Mouse (Mus musculus): Measurements from ENCODE around the gene Slc6a20a. TPM values are rescaled to one million over a fixed set of nuclear protein-coding genes. Genes with fewer than 3 reads are reported as not detected.

The Slc6a20a gene
- total and polyA plus RNA-seq, 3 experiments = not detected

GRCm38 (mm10) chr9:123688227-123688626 lies 9.5 kb upstream of the Slc6a20a start:
- Histone ChIP-seq H3K4me3 (ENCODE audit: control insufficient read depth in 1 of 2, insufficient read depth in 1 of 2, low read depth in 2 of 2, low read length in 2 of 2) (no peak overlapping the region), H3K36me3 (ENCODE audit: control insufficient read depth in 1 of 2, insufficient read depth in 2 of 2, low read length in 2 of 2) (no peaks in the 10 kb centered on the region; a peak in 1 of 4 replicates), H3K9ac (ENCODE audit: control insufficient read depth, low read depth, low read length, poor library complexity, severe bottlenecking) (no peak overlapping the region), H3K4me1 (ENCODE audit: control insufficient read depth in 1 of 2, insufficient read depth in 2 of 2, low read length in 2 of 2) (no peaks in the 10 kb centered on the region), H3K79me2 (ENCODE audit: control insufficient read depth, insufficient read depth, low read length, poor library complexity) (no peaks in the 10 kb centered on the region), H3K27me3 (ENCODE audit: control insufficient read depth in 1 of 2, insufficient read depth in 2 of 2, low read length in 2 of 2) (no peaks in the 10 kb centered on the region), H3K27ac (ENCODE audit: control insufficient read depth, low read depth, low read length) (no peak overlapping the region), H3K9me3 (replicated peaks; ENCODE audit: insufficient read depth, low read length) (no peaks in the 10 kb centered on the region)
- peak; percentile 59 for DNase-seq (ENCODE audit: low read depth, low spot score)
- no peak for TF ChIP-seq POLR2AphosphoS5 (IDR thresholded peaks at IDR 0.05; ENCODE audit: borderline replicate concordance, low read depth, low read length)
- no peak for TF ChIP-seq ZNF384 (IDR thresholded peaks at IDR 0.05; ENCODE audit: low read depth, low read length)
- no peak for TF ChIP-seq NRF1 (IDR thresholded peaks at IDR 0.05; ENCODE audit: insufficient read depth, low read depth, low read length, poor library complexity, severe bottlenecking)
- TF ChIP-seq CHD2 (IDR thresholded peaks at IDR 0.05; ENCODE audit: low read length) = no peak
- TF ChIP-seq HCFC1 (IDR thresholded peaks at IDR 0.05; ENCODE audit: low read depth, low read length) = no peak
- TF ChIP-seq EP300 (IDR thresholded peaks at IDR 0.05; ENCODE audit: low read depth in 1 of 2, low read length in 2 of 2) = peak; percentile 67 to 79
- no peak for TF ChIP-seq CTCF (IDR thresholded peaks at IDR 0.05 in 2 of 3, conservative IDR thresholded peaks at IDR 0.05 in 1 of 3; ENCODE audit: control insufficient read depth in 1 of 3, insufficient read depth in 1 of 3, low read depth in 2 of 3, low read length in 3 of 3, poor library complexity in 1 of 3, severe bottlenecking in 1 of 3)
- TF ChIP-seq USF2 (IDR thresholded peaks at IDR 0.05; ENCODE audit: borderline replicate concordance in 1 of 2, insufficient read depth in 1 of 2, low read depth in 1 of 2, low read length in 2 of 2) = no peak
- no peak for TF ChIP-seq MYB (IDR thresholded peaks at IDR 0.05; ENCODE audit: low read depth, low read length)
- TF ChIP-seq GATA1 (IDR thresholded peaks at IDR 0.05; ENCODE audit: low read depth, low read length) = peak; percentile 69
- TF ChIP-seq BHLHE40 (IDR thresholded peaks at IDR 0.05; ENCODE audit: borderline replicate concordance, low read depth, low read length) = no peak
- TF ChIP-seq TAL1 (IDR thresholded peaks at IDR 0.05; ENCODE audit: low read length) = peak; percentile 64
- no peak for TF ChIP-seq POLR2AphosphoS2 (IDR thresholded peaks at IDR 0.05; ENCODE audit: low read length)
- TF ChIP-seq SMC3 (IDR thresholded peaks at IDR 0.05; ENCODE audit: low read depth, low read length) = no peak
- no peak for TF ChIP-seq POLR2A (IDR thresholded peaks at IDR 0.05; ENCODE audit: control insufficient read depth in 1 of 2, insufficient read depth in 1 of 2, low read depth in 1 of 2, low read length in 2 of 2, poor library complexity in 1 of 2)
- no peak for TF ChIP-seq SIN3A (IDR thresholded peaks at IDR 0.05; ENCODE audit: low read length)
- no peak for TF ChIP-seq ZMIZ1 (IDR thresholded peaks at IDR 0.05; ENCODE audit: low read depth, low read length)
- TF ChIP-seq USF1 (IDR thresholded peaks at IDR 0.05; ENCODE audit: low read depth, low read length) = no peak
- TF ChIP-seq GABPA (IDR thresholded peaks at IDR 0.05; ENCODE audit: low read depth, low read length) = no peak
- TF ChIP-seq E2F4 (IDR thresholded peaks at IDR 0.05; ENCODE audit: borderline replicate concordance, low read depth, low read length) = no peak
- TF ChIP-seq RCOR1 (IDR thresholded peaks at IDR 0.05; ENCODE audit: low read depth, low read length) = 0 out of 2 replicates have a peak, but pooled peaks have one; percentile 46
- peak; percentile 23; the same call in 1 of the 2 replicates for TF ChIP-seq ETS1 (IDR thresholded peaks at IDR 0.05; ENCODE audit: low read depth, low read length)
- TF ChIP-seq MYC (IDR thresholded peaks at IDR 0.05; ENCODE audit: low read depth, low read length) = no peak
- no peak for TF ChIP-seq ZC3H11A (IDR thresholded peaks at IDR 0.05; ENCODE audit: low read depth, low read length)
- no peak for TF ChIP-seq TBP (IDR thresholded peaks at IDR 0.05; ENCODE audit: low read depth, low read length)
- TF ChIP-seq MAFK (IDR thresholded peaks at IDR 0.05; ENCODE audit: borderline replicate concordance, low read depth, low read length) = no peak; the same call in 1 of the 2 replicates
- TF ChIP-seq MEF2A (IDR thresholded peaks at IDR 0.05; ENCODE audit: extremely low read depth, insufficient replicate concordance, low read depth, low read length, poor library complexity, severe bottlenecking) = no peak
- TF ChIP-seq CHD1 (IDR thresholded peaks at IDR 0.05; ENCODE audit: low read depth, low read length) = no peak
- no peak for TF ChIP-seq KAT2A (conservative IDR thresholded peaks at IDR 0.05; ENCODE audit: low read depth, low read length)
- TF ChIP-seq MXI1 (IDR thresholded peaks at IDR 0.05; ENCODE audit: low read depth, low read length) = no peak
- no peak for TF ChIP-seq NELFE (IDR thresholded peaks at IDR 0.05; ENCODE audit: low read depth, low read length)
- no peak for TF ChIP-seq MAZ (IDR thresholded peaks at IDR 0.05; ENCODE audit: low read depth, low read length)
- peak; percentile 81 for TF ChIP-seq TCF12 (IDR thresholded peaks at IDR 0.05; ENCODE audit: low read depth, low read length)
- no peak for TF ChIP-seq ZKSCAN1 (IDR thresholded peaks at IDR 0.05; ENCODE audit: low read depth, low read length)
- TF ChIP-seq MAX (IDR thresholded peaks at IDR 0.05; ENCODE audit: low read length) = 0 out of 2 replicates have a peak, but pooled peaks have one; percentile 20
- TF ChIP-seq ELF1 (IDR thresholded peaks at IDR 0.05; ENCODE audit: low read depth, low read length) = no peak
- no peak for TF ChIP-seq UBTF (IDR thresholded peaks at IDR 0.05; ENCODE audit: borderline replicate concordance, insufficient read depth, low read depth, low read length)
- no peak for TF ChIP-seq RAD21 (IDR thresholded peaks at IDR 0.05; ENCODE audit: low read depth, low read length)
